Mouse (Mus musculus) bone marrow macrophage, adult 2 months (primary cell): ENCODE measurements around the gene Ppm1e.

Experiments used
- CTCF ChIP-seq: IDR thresholded peaks from 2 replicates; pipeline ENCODE4 v1.5.1; 2012; ENCODE audit warnings: low read depth, mild to moderate bottlenecking, low read length, moderate library complexity
- POLR2A ChIP-seq: IDR thresholded peaks from 2 replicates; pipeline ENCODE4 v1.6.1; 2012; ENCODE audit warnings: mild to moderate bottlenecking, low read depth, low read length, borderline replicate concordance

DNA sequence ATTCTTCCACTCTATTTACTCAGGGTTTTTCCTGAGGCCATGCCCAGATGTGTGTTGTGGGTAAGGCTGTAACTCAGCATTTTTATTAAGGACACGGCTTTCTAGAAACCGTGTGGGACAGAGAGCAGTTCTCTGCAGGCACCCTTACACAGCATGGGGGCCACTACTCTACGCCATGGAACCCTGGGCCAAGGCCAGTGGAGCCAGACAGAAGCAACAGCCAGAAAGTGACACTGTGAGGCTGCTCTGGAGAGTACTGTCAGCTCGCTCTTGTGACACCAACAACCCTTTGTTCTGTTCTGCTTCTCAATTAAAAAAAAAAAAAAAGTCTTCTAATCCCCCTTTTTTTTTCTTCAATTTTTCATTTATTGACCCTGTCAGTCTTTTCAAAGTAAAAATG, 88.4 kb downstream of the Ppm1e start:
- no peak for TF ChIP-seq CTCF
- TF ChIP-seq POLR2A: no peak
